Mouse (Mus musculus): ENCODE measurements at regions not wholly inside any gene's neighbourhood (a gene's known extent, or its start where the extent isn't known, plus 50 kb on each side); places are given as distances from the start of the nearest gene placed in this dataset.

- Histone ChIP-seq H3K4me3 (ENCODE audit: low read depth, low read length) (no peak overlapping the region), H3K9ac (ENCODE audit: low read depth, low read length) (no peak overlapping the region), H3K4me2 (ENCODE audit: low read length) (no peak overlapping the region), H3K27ac (ENCODE audit: low read length) (0 out of 2 replicates have a peak overlapping the region, but pooled peaks have one; percentile 31), H3K9me3 (replicated peaks; ENCODE audit: control insufficient read depth, low read length, poor library complexity, severe bottlenecking) (no peaks in the 10 kb centered on the region), H3K4me1 (ENCODE audit: control insufficient read depth, insufficient read depth, low read length) (peaks cover 29% of the 10 kb centered on the region), H3K27me3 (ENCODE audit: control insufficient read depth, insufficient read depth, low read depth, low read length) (no peaks in the 10 kb centered on the region), H3K36me3 (ENCODE audit: control insufficient read depth, insufficient read depth, low read length) (no peaks in the 10 kb centered on the region)
- 71% methylated on average over 9 of the region's 9 CpGs for whole genome bisulfite sequencing
- ATAC-seq: no peak
Observed at GRCm38 (mm10) chr7:67446606-67447005, 73.9 kb upstream of the Mef2a start.

DNA sequence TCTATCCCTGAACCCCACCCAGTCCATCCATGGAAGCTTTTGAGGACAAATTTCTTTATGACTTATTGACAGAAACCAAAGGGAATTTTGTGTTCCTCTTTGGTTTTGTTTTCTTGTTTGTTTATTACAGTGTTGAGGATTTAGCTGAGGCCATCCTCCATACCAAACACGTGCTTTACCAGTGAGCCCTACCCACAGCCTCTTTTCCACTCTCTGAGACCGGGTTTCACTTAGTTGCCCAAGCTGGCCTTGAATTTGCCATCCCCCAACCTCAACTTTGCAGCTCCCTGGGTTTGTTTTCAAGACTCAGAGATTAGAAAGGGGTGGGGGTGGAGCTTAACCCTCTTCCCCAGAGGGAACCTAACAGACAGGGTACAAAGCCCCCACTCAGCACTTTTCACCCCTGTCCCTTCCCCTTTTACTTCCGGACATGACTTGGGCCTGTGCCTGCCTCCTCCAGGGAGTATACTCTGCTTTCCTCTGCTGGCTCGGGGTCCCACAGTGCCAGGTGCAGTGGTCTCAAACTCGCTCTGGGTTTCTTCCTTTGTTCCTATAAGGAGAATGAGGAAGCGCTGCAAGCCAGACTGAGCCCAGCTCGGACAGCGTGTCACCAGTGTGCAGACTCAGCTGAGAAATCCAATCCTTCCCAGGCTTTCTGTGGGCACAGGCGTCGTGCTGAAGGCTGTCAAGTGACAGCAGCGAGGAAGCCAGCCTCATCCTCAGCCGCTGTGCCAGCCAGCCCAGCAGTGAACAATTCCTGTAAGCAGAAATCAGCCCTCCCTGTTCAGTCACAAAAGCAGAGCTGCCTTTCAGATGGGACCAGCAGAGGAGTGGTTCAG lies 72.8 kb upstream of the Mef2a start:
- Histone ChIP-seq H3K4me3 (ENCODE audit: low read depth, low read length) (no peak overlapping the region), H3K27me3 (ENCODE audit: control insufficient read depth, insufficient read depth, low read depth, low read length) (no peaks in the 10 kb centered on the region), H3K4me1 (ENCODE audit: control insufficient read depth, insufficient read depth, low read length) (peaks cover 29% of the 10 kb centered on the region), H3K36me3 (ENCODE audit: control insufficient read depth, insufficient read depth, low read length) (no peaks in the 10 kb centered on the region), H3K27ac (ENCODE audit: low read length) (peak overlapping the region; percentile 62), H3K9me3 (replicated peaks; ENCODE audit: control insufficient read depth, low read length, poor library complexity, severe bottlenecking) (no peaks in the 10 kb centered on the region), H3K9ac (ENCODE audit: low read depth, low read length) (peak overlapping the region; percentile 62), H3K4me2 (ENCODE audit: low read length) (peak overlapping the region; percentile 4; the same call in 1 of the 2 replicates)
- ATAC-seq: peak; percentile 31; the same call in 1 of the 2 replicates
- 14% methylated on average over 12 of the region's 12 CpGs for WGBS

- H3K4me3 ChIP-seq (ENCODE audit: low read depth, low read length): no peak overlapping the region
- no peaks in the 10 kb centered on the region for H3K27me3 ChIP-seq (ENCODE audit: control insufficient read depth, insufficient read depth, low read depth, low read length)
- H3K4me1 ChIP-seq (ENCODE audit: control insufficient read depth, insufficient read depth, low read length): peaks cover 29% of the 10 kb centered on the region
- no peak overlapping the region for H3K9ac ChIP-seq (ENCODE audit: low read depth, low read length)
- WGBS: 47% methylated on average over 2 of the region's 3 CpGs
- H3K4me2 ChIP-seq (ENCODE audit: low read length): no peak overlapping the region
- ATAC-seq: peak; percentile 39
- H3K9me3 ChIP-seq (replicated peaks; ENCODE audit: control insufficient read depth, low read length, poor library complexity, severe bottlenecking): no peaks in the 10 kb centered on the region
- peak overlapping the region; percentile 50 for H3K27ac ChIP-seq (ENCODE audit: low read length)
- no peaks in the 10 kb centered on the region for H3K36me3 ChIP-seq (ENCODE audit: control insufficient read depth, insufficient read depth, low read length)
Observed at GRCm38 (mm10) chr7:67444523-67444942, 71.9 kb upstream of the Mef2a start.

DNA sequence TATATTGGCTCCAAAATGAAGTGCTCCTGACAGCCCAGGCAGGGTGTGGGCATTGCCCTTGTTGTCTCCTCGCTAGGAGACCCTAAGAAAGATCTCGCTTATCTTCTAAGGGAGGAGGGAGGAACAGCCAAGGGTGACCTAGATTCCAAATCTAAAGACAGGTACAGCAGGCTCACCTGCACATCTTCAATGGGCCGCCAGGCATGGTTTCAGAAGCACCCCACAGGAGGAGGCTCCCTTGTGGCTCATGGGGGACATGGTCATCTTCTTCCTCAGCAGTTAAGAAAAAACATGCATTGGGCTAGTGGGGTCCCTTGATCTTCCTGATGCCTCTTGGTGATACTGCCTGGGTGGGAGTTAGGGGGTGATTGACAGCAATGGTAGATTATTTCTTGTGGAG lies 71.0 kb upstream of the Mef2a start:
- H3K27ac ChIP-seq (ENCODE audit: low read length): peak overlapping the region; percentile 86; the same call in 1 of the 2 replicates
- no peak overlapping the region for H3K4me3 ChIP-seq (ENCODE audit: low read depth, low read length)
- ATAC-seq: peak; percentile 25; the same call in 1 of the 2 replicates
- 62% methylated on average over 3 of the region's 3 CpGs for WGBS
- no peaks in the 10 kb centered on the region for H3K27me3 ChIP-seq (ENCODE audit: control insufficient read depth, insufficient read depth, low read depth, low read length)
- no peaks in the 10 kb centered on the region for H3K36me3 ChIP-seq (ENCODE audit: control insufficient read depth, insufficient read depth, low read length)
- peak overlapping the region; percentile 43; the same call in 1 of the 2 replicates for H3K9ac ChIP-seq (ENCODE audit: low read depth, low read length)
- peaks cover 29% of the 10 kb centered on the region for H3K4me1 ChIP-seq (ENCODE audit: control insufficient read depth, insufficient read depth, low read length)
- no peaks in the 10 kb centered on the region for H3K9me3 ChIP-seq (replicated peaks; ENCODE audit: control insufficient read depth, low read length, poor library complexity, severe bottlenecking)
- H3K4me2 ChIP-seq (ENCODE audit: low read length): peak overlapping the region; percentile 32; the same call in 1 of the 2 replicates

- no peak overlapping the region for H3K4me3 ChIP-seq (ENCODE audit: low read depth, low read length)
- H3K27ac ChIP-seq (ENCODE audit: low read length): peak overlapping the region; percentile 86
- H3K27me3 ChIP-seq (ENCODE audit: control insufficient read depth, insufficient read depth, low read depth, low read length): no peaks in the 10 kb centered on the region
- no peaks in the 10 kb centered on the region for H3K9me3 ChIP-seq (replicated peaks; ENCODE audit: control insufficient read depth, low read length, poor library complexity, severe bottlenecking)
- 21% methylated on average over 12 of the region's 12 CpGs for WGBS
- H3K4me2 ChIP-seq (ENCODE audit: low read length): peak overlapping the region; percentile 32
- H3K36me3 ChIP-seq (ENCODE audit: control insufficient read depth, insufficient read depth, low read length): no peaks in the 10 kb centered on the region
- ATAC-seq: peak; percentile 44
- peak overlapping the region; percentile 43 for H3K9ac ChIP-seq (ENCODE audit: low read depth, low read length)
- H3K4me1 ChIP-seq (ENCODE audit: control insufficient read depth, insufficient read depth, low read length): peaks cover 29% of the 10 kb centered on the region
Observed at GRCm38 (mm10) chr7:67443001-67443555, 70.4 kb upstream of the Mef2a start.

GRCm38 (mm10) chr7:67442284-67442683 lies 69.6 kb upstream of the Mef2a start:
- Histone ChIP-seq H3K4me1 (ENCODE audit: control insufficient read depth, insufficient read depth, low read length) (peaks cover 29% of the 10 kb centered on the region), H3K27ac (ENCODE audit: low read length) (no peak overlapping the region), H3K9me3 (replicated peaks; ENCODE audit: control insufficient read depth, low read length, poor library complexity, severe bottlenecking) (no peaks in the 10 kb centered on the region), H3K4me2 (ENCODE audit: low read length) (no peak overlapping the region), H3K27me3 (ENCODE audit: control insufficient read depth, insufficient read depth, low read depth, low read length) (no peaks in the 10 kb centered on the region), H3K4me3 (ENCODE audit: low read depth, low read length) (no peak overlapping the region), H3K9ac (ENCODE audit: low read depth, low read length) (no peak overlapping the region), H3K36me3 (ENCODE audit: control insufficient read depth, insufficient read depth, low read length) (no peaks in the 10 kb centered on the region)
- WGBS: 84% methylated on average over 7 of the region's 7 CpGs
- ATAC-seq: no peak

DNA sequence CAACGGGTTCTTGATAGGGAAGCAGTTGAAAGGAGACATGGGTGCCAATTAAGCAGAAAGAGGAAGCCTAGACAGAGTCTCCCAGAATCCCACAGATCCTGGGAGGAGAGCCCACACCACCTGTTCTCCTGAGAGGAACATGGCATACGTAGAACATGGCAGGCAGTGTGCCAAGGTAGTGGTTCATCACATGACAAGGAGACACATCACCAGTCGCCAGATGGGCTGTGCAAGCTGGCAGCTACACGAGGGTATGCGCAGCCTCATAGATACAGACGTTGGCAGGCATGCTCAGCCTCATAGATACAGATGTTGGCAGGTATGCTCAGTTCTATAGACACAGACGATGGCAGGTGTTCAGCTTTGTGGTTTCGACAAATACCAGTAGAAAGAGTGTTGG lies 68.1 kb upstream of the Mef2a start:
- Histone ChIP-seq H3K27ac (ENCODE audit: low read length) (no peak overlapping the region), H3K4me2 (ENCODE audit: low read length) (no peak overlapping the region), H3K27me3 (ENCODE audit: control insufficient read depth, insufficient read depth, low read depth, low read length) (no peaks in the 10 kb centered on the region), H3K4me1 (ENCODE audit: control insufficient read depth, insufficient read depth, low read length) (peaks cover 29% of the 10 kb centered on the region), H3K9ac (ENCODE audit: low read depth, low read length) (no peak overlapping the region), H3K36me3 (ENCODE audit: control insufficient read depth, insufficient read depth, low read length) (no peaks in the 10 kb centered on the region), H3K9me3 (replicated peaks; ENCODE audit: control insufficient read depth, low read length, poor library complexity, severe bottlenecking) (no peaks in the 10 kb centered on the region), H3K4me3 (ENCODE audit: low read depth, low read length) (no peak overlapping the region)
- WGBS: 89% methylated on average over 8 of the region's 8 CpGs
- no peak for ATAC-seq

GRCm38 (mm10) chr7:67437216-67438006 lies 64.8 kb upstream of the Mef2a start:
- no peaks in the 10 kb centered on the region for H3K36me3 ChIP-seq (ENCODE audit: control insufficient read depth, insufficient read depth, low read length)
- H3K4me1 ChIP-seq (ENCODE audit: control insufficient read depth, insufficient read depth, low read length): peaks cover 3% of the 10 kb centered on the region; the same call in 1 of the 2 replicates
- no peaks in the 10 kb centered on the region for H3K9me3 ChIP-seq (replicated peaks; ENCODE audit: control insufficient read depth, low read length, poor library complexity, severe bottlenecking)
- ATAC-seq: no peak
- H3K9ac ChIP-seq (ENCODE audit: low read depth, low read length): no peak overlapping the region
- no peaks in the 10 kb centered on the region for H3K27me3 ChIP-seq (ENCODE audit: control insufficient read depth, insufficient read depth, low read depth, low read length)
- no peak overlapping the region for H3K27ac ChIP-seq (ENCODE audit: low read length)
- H3K4me3 ChIP-seq (ENCODE audit: low read depth, low read length): no peak overlapping the region
- WGBS: 87% methylated on average over 8 of the region's 8 CpGs
- no peak overlapping the region for H3K4me2 ChIP-seq (ENCODE audit: low read length)
